Mouse (Mus musculus): ENCODE measurements around the gene Col6a5. TPM values are rescaled to one million over a fixed set of nuclear protein-coding genes. Genes with fewer than 3 reads are reported as not detected.

Col6a5 gene
- polyA plus RNA-seq, 1 experiment from 2014 or later, result 0.16 TPM

DNA sequence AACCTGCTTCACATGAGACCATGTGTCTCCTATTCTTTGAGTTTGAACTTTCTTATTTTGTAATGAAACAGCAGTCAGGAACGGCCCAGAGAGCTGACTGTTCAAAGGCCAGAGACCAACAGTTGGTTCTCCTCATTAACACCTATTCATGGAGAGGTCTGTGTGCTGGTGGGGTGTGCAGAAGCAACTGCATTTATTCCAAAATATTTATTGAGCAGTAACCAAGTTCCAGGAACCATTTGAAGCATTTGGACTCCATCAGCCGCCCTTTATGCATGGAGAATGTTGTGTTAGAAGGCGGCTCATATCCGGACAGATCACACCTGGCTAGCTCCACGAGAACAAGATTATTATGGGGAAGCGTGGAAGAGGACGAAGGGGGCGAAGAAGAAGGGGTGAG lies 18.0 kb upstream of the Col6a5 start:
- Histone ChIP-seq H3K4me2 (ENCODE audit: low read length) (no peak overlapping the region), H3K4me3 (replicated peaks; ENCODE audit: low read depth, low read length) (no peak overlapping the region), H3K27me3 (ENCODE audit: insufficient read depth, low read length) (no peaks in the 10 kb centered on the region), H3K9ac (ENCODE audit: low read depth, low read length) (no peak overlapping the region), H3K27ac (no peak overlapping the region), H3K4me1 (replicated peaks; ENCODE audit: insufficient read depth, low read length) (no peaks in the 10 kb centered on the region), H3K9me3 (replicated peaks; ENCODE audit: low read length) (no peaks in the 10 kb centered on the region), H3K36me3 (ENCODE audit: insufficient read depth, low read length) (no peaks in the 10 kb centered on the region)
- DNase-seq (ENCODE audit: low spot score) (no peak), ATAC-seq (replicated peaks; ENCODE audit: low FRiP score, low read depth) (no peak)
- no peak for TF ChIP-seq CTCF (IDR thresholded peaks at IDR 0.05; ENCODE audit: low read depth)
- WGBS, result 75% methylated on average over 8 of the region's 8 CpGs

DNA sequence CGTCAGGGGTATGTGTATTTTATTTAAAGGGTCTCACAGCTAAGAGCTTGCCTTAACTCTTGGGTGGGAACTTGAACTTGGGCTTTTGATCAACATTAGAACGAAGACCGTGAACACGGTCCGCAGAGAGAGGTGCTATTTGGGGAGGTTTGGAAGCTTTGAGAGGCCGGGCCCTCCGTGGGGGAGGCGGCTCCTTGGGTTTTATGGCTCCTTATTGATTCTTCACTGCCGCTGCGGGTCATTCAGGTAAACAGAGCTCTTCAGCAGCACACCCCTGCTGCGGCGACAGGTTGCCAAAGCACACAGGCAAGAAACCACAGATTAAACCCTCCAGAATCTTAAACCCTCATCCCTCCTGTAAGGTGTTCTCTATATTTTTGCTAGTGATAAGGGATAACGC lies 16.4 kb upstream of the Col6a5 start:
- no peak overlapping the region for H3K4me2 ChIP-seq (ENCODE audit: low read length)
- ATAC-seq (replicated peaks; ENCODE audit: low FRiP score, low read depth), result no peak
- no peak overlapping the region for H3K27ac ChIP-seq
- no peak overlapping the region for H3K9ac ChIP-seq (ENCODE audit: low read depth, low read length)
- no peaks in the 10 kb centered on the region for H3K36me3 ChIP-seq (ENCODE audit: insufficient read depth, low read length)
- no peak for TF ChIP-seq CTCF (IDR thresholded peaks at IDR 0.05; ENCODE audit: low read depth)
- WGBS, result 7% methylated on average over 13 of the region's 13 CpGs
- H3K27me3 ChIP-seq (ENCODE audit: insufficient read depth, low read length), result no peaks in the 10 kb centered on the region
- no peaks in the 10 kb centered on the region for H3K9me3 ChIP-seq (replicated peaks; ENCODE audit: low read length)
- no peak for DNase-seq (ENCODE audit: low spot score)
- no peak overlapping the region for H3K4me3 ChIP-seq (replicated peaks; ENCODE audit: low read depth, low read length)
- no peaks in the 10 kb centered on the region for H3K4me1 ChIP-seq (replicated peaks; ENCODE audit: insufficient read depth, low read length)

GRCm38 (mm10) chr9:105976314-105976713 lies 15.9 kb upstream of the Col6a5 start:
- H3K27me3 ChIP-seq (ENCODE audit: insufficient read depth, low read length), result no peaks in the 10 kb centered on the region
- 39% methylated on average over 6 of the region's 6 CpGs for WGBS
- no peak overlapping the region for H3K9ac ChIP-seq (ENCODE audit: low read depth, low read length)
- H3K36me3 ChIP-seq (ENCODE audit: insufficient read depth, low read length), result no peaks in the 10 kb centered on the region
- no peak overlapping the region for H3K27ac ChIP-seq
- no peak for ATAC-seq (replicated peaks; ENCODE audit: low FRiP score, low read depth)
- no peaks in the 10 kb centered on the region for H3K9me3 ChIP-seq (replicated peaks; ENCODE audit: low read length)
- no peak overlapping the region for H3K4me2 ChIP-seq (ENCODE audit: low read length)
- H3K4me3 ChIP-seq (replicated peaks; ENCODE audit: low read depth, low read length), result no peak overlapping the region
- H3K4me1 ChIP-seq (replicated peaks; ENCODE audit: insufficient read depth, low read length), result no peaks in the 10 kb centered on the region
- TF ChIP-seq CTCF (IDR thresholded peaks at IDR 0.05; ENCODE audit: low read depth), result no peak
- no peak for DNase-seq (ENCODE audit: low spot score)

DNA sequence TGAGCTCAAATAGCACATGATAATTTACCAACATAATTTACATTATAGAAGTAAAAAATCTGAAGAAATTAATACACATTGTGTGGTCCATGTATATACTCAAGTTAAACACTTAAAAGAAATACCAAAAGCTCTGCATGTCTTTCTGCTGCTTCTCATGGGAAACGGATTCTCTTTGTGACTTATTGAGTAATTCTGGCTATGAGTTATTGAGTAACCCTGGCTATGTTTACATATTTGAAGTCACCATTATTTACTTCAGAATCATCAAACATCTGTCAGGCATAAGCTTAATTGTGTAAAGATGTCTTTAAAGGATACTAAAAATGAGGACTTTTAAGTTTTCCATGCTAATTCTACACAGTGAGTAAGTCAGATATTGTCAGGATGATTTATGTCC lies 13.3 kb upstream of the Col6a5 start:
- DNase-seq (ENCODE audit: low spot score) (no peak), ATAC-seq (replicated peaks; ENCODE audit: low FRiP score, low read depth) (no peak)
- no peaks in the 10 kb centered on the region for H3K27me3 ChIP-seq (ENCODE audit: insufficient read depth, low read length)
- H3K36me3 ChIP-seq (ENCODE audit: insufficient read depth, low read length), result no peaks in the 10 kb centered on the region
- no peak overlapping the region for H3K9ac ChIP-seq (ENCODE audit: low read depth, low read length)
- H3K9me3 ChIP-seq (replicated peaks; ENCODE audit: low read length), result no peaks in the 10 kb centered on the region
- H3K4me2 ChIP-seq (ENCODE audit: low read length), result no peak overlapping the region
- WGBS, result 70% methylated on average over 1 of the region's 1 CpGs
- TF ChIP-seq CTCF (IDR thresholded peaks at IDR 0.05; ENCODE audit: low read depth), result no peak
- H3K4me1 ChIP-seq (replicated peaks; ENCODE audit: insufficient read depth, low read length), result no peaks in the 10 kb centered on the region
- H3K27ac ChIP-seq, result no peak overlapping the region
- no peak overlapping the region for H3K4me3 ChIP-seq (replicated peaks; ENCODE audit: low read depth, low read length)

DNA sequence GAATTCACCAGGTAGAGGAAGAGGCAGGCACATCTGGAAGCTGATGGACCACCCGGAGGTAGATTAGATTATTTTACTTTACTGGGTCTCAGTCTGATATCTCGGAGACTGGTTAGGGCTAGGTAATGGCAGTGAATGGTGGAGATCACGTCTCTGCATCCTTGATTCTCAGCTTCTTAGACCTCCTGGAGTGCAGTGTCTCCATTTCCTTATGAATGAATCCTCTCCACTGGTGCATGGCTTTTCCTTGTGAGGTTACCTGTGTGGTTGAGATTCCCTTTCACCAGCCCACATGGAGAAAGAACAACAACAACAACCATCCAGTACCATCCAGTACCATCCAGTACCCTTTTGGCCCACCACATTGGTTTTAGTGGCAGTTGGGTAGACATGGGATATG lies 11.6 kb upstream of the Col6a5 start:
- Histone ChIP-seq H3K27me3 (ENCODE audit: insufficient read depth, low read length) (no peaks in the 10 kb centered on the region), H3K36me3 (ENCODE audit: insufficient read depth, low read length) (no peaks in the 10 kb centered on the region), H3K27ac (no peak overlapping the region), H3K4me3 (replicated peaks; ENCODE audit: low read depth, low read length) (no peak overlapping the region), H3K9ac (ENCODE audit: low read depth, low read length) (no peak overlapping the region), H3K4me2 (ENCODE audit: low read length) (no peak overlapping the region), H3K9me3 (replicated peaks; ENCODE audit: low read length) (no peaks in the 10 kb centered on the region), H3K4me1 (replicated peaks; ENCODE audit: insufficient read depth, low read length) (no peaks in the 10 kb centered on the region)
- 90% methylated on average over 3 of the region's 3 CpGs for WGBS
- DNase-seq (ENCODE audit: low spot score), result no peak
- no peak for ATAC-seq (replicated peaks; ENCODE audit: low FRiP score, low read depth)
- TF ChIP-seq CTCF (IDR thresholded peaks at IDR 0.05; ENCODE audit: low read depth), result no peak

DNA sequence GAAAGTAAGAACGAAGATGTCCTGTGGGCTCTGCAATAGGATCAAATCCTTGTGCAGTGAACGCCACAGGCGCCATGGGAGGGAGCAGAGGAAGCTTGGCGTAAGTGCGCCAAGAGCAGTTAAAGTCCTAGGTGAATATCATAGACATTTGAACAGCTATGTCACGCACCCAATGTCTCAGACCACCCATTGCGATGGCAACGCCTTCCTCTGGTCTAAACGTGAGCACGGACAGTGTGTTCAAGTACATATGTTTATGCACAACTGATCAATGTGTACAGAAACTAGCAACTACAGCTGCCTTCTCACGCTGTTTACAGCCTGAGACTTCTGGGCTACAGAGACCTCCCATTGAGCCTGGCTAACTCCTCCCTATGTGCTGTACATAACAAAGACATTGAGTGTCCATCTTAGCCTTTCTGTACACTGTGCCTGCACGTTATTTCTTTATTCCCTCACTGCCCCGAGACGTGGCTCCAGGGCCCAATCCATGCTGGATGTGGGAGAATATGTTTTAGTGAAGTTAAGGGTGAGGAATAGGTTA lies 11.0 kb upstream of the Col6a5 start:
- no peak for ATAC-seq (replicated peaks; ENCODE audit: low FRiP score, low read depth)

GRCm38 (mm10) chr9:105970901-105971300 lies 10.5 kb upstream of the Col6a5 start:
- no peak overlapping the region for H3K27ac ChIP-seq
- no peaks in the 10 kb centered on the region for H3K36me3 ChIP-seq (ENCODE audit: insufficient read depth, low read length)
- H3K4me2 ChIP-seq (ENCODE audit: low read length), result no peak overlapping the region
- WGBS, result 82% methylated on average over 5 of the region's 5 CpGs
- H3K9ac ChIP-seq (ENCODE audit: low read depth, low read length), result no peak overlapping the region
- H3K9me3 ChIP-seq (replicated peaks; ENCODE audit: low read length), result no peaks in the 10 kb centered on the region
- no peak overlapping the region for H3K4me3 ChIP-seq (replicated peaks; ENCODE audit: low read depth, low read length)
- no peak for DNase-seq (ENCODE audit: low spot score)
- TF ChIP-seq CTCF (IDR thresholded peaks at IDR 0.05; ENCODE audit: low read depth), result no peak
- no peaks in the 10 kb centered on the region for H3K4me1 ChIP-seq (replicated peaks; ENCODE audit: insufficient read depth, low read length)
- H3K27me3 ChIP-seq (ENCODE audit: insufficient read depth, low read length), result no peaks in the 10 kb centered on the region
- ATAC-seq (replicated peaks; ENCODE audit: low FRiP score, low read depth), result no peak

More for the DNA sequence above, 11.0 kb upstream of the Col6a5 start:
- Histone ChIP-seq H3K4me3 (replicated peaks; ENCODE audit: low read depth, low read length) (no peak overlapping the region), H3K4me2 (ENCODE audit: low read length) (no peak overlapping the region), H3K36me3 (ENCODE audit: insufficient read depth, low read length) (no peaks in the 10 kb centered on the region), H3K27ac (no peak overlapping the region), H3K9me3 (replicated peaks; ENCODE audit: low read length) (no peaks in the 10 kb centered on the region), H3K9ac (ENCODE audit: low read depth, low read length) (no peak overlapping the region), H3K27me3 (ENCODE audit: insufficient read depth, low read length) (no peaks in the 10 kb centered on the region), H3K4me1 (replicated peaks; ENCODE audit: insufficient read depth, low read length) (no peaks in the 10 kb centered on the region)
- TF ChIP-seq CTCF (IDR thresholded peaks at IDR 0.05; ENCODE audit: low read depth), result no peak
- DNase-seq (ENCODE audit: low spot score), result no peak
- WGBS, result 92% methylated on average over 14 of the region's 14 CpGs
